Mouse (Mus musculus) cerebellum, adult 2 months (tissue): ENCODE results near the gene Dhx29.

Source experiments
- CTCF ChIP-seq: fragments of 200-500 bp; IDR thresholded peaks from 2 replicates; pipeline ENCODE4 v1.5.1; 2011; ENCODE audit warnings: low read depth, mild to moderate bottlenecking, control low read depth, low read length, moderate library complexity, borderline replicate concordance; ENCODE audit not compliant: insufficient read depth
- POLR2A ChIP-seq: fragments of 200-500 bp; IDR thresholded peaks from 2 replicates; pipeline ENCODE4 v1.6.1; 2011; ENCODE audit warnings: low read length, control low read depth, borderline replicate concordance; ENCODE audit not compliant: insufficient read depth

DNA sequence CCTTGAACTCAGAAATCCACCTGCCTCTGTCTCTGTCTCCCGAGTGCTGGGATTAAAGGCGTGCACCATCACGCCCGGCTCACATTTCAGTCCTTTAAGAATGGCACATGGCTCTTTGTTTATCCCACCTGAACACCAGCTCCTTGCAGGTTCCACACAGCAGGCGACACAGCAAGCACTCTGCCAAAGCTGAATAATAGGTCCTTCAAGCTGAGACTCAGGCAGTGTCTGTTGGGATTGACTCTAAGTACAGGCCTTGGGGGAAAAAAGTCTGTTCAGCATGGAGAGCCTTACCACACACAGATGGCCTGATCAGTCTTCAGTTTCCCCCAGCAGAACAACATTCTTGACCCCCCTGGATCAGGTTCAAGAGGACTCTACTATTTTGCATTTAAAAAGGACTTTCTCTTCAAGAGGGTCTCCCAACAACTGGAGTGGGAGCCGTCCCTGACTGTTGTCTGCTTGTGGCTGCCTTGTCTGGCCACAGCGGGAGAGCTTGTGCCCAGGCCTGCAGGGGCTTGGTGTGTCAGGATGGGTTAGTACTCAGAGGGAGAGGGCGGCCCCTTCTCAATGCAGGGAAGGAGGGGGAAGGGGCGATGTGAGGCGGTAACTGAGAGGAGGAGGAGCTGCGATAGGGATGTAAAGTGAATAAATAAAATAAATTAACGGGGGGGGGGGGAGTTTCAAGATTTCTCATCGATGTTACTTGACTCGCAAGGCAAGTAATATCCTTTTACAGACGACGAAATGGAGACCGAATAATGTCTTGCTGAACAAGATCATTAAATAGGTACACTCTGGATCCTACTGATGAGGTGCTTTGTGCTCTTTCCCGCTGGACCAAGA, 58.6 kb downstream of the Dhx29 start:
- TF ChIP-seq POLR2A (no peak), CTCF (no peak)
